Mouse (Mus musculus): ENCODE measurements at regions not wholly inside any gene's neighbourhood (a gene's known extent, or its start where the extent isn't known, plus 50 kb on each side); places are given as distances from the start of the nearest gene placed in this dataset.
"Not testable (repeated sequence)": the region's sequence is repeated elsewhere in the genome, so short reads cannot be mapped to it uniquely, and the experiment has no call there.

DNA sequence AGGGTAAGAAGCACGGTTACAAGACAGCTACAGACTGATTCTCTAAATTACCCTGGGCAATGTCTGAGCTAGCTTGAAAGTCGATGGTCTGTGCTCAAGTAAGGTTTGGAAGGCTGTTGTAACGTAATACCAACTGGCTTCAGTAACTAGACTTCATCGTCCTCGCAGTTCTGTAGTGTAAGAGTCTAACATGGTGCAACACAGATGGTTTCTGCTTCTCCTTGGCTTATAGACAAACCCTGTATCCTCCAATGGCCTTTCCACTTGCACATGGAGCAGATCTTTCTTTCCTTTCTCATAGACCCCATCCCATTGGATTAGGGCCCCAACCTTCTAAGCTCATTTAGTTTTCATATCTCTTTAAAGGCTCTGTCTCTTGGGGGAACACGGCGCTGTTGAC is 160.7 kb downstream of the Enc1 start:
- in situ Hi-C loops (cut with MboI, MseI) = no loop called here

- in situ Hi-C loops (cut with MboI, MseI) = no loop called here
These were observed 157.1 kb downstream of the Enc1 start for GRCm38 (mm10) chr13:97398041-97398440.

DNA sequence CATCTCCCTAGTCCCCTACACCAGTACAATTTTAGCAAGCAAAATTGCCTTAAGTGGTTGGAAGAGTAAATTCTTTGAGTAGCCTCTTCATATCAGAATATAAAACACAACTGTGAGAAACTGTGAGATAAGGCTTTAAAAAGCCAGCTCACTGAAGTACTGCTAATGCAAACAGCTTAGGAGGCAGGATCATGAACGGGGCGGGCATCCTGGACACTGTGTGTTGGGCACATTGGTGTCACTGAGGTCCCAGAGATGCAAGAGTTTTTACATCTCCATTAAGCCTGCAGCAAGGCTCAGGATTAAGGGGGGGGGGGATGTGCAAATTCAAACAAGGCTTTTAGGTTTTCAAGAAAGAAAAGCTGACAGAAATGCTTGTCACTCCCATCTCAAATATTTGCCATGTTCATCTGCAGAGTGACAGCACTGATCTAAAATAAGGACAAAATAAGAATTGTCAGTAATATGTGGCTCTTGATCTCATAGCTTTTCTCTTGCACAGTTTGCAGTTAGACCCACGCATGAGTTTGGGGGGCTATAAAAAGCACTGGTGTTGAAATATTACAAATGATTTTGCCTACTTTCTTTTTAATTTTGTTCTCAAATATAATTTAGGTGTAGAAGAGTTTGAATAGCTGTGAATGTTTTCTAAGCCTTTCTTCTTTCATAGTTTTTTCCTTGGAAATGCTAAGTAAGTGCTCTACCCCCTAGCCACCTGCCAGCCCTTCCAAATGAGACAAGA is 156.2 kb downstream of the Enc1 start:
- in situ Hi-C loops (cut with MboI, MseI) = no loop called here

- in situ Hi-C loops (cut with MboI, MseI) = not testable (repeated sequence)
These were observed 155.4 kb downstream of the Enc1 start for GRCm38 (mm10) chr13:97396286-97396685.

- in situ Hi-C loops (cut with MboI, MseI) = no loop called here
These were observed 154.0 kb downstream of the Enc1 start for GRCm38 (mm10) chr13:97394756-97395454.

DNA sequence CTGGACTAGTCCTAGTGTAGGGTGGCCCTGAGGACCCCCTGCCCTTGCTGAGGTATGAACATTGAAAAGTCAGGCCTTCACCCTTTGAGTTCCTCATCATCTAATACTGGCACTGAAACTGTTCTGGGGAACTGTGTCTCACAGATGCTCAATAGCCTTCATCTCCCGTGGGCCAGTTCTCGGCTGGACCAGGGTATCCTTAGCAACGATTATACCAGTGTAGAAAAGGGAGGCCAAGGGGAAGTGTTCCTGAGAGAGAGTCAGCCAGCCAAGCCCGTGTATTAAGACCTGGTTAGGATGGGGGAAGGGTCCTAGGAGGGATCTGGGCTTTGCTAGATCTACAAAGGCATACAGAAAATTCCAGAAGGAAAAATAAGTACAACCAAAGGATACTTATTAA is 153.2 kb downstream of the Enc1 start:
- in situ Hi-C loops (cut with MboI, MseI) = no loop called here

GRCm38 (mm10) chr13:97393456-97393855 is 152.6 kb downstream of the Enc1 start:
- in situ Hi-C loops (cut with MboI, MseI) = no loop called here

DNA sequence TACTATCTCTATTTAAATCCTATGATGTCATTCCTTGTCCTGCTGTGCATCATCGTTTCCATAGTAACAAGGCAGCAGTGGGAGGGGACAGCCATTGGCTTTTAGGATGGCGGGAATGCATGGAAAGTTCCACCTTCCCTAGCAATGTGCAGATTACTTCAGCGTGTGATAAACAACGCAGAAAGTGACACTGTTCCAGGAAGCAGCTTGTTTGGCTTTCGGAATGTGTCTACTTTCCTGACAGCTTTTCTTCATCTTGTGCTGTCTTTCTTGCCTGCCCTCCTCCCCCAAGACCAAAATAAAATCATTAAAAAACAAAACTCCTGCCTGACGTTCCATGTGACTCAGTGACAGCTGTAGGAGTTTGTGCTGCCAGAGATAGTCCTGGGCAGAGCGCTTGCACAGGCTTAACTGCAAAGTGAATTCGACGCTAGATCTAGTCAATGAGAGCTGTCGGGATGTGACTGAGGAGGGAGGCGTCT is 149.6 kb downstream of the Enc1 start:
- in situ Hi-C loops (cut with MboI, MseI) = no loop called here

DNA sequence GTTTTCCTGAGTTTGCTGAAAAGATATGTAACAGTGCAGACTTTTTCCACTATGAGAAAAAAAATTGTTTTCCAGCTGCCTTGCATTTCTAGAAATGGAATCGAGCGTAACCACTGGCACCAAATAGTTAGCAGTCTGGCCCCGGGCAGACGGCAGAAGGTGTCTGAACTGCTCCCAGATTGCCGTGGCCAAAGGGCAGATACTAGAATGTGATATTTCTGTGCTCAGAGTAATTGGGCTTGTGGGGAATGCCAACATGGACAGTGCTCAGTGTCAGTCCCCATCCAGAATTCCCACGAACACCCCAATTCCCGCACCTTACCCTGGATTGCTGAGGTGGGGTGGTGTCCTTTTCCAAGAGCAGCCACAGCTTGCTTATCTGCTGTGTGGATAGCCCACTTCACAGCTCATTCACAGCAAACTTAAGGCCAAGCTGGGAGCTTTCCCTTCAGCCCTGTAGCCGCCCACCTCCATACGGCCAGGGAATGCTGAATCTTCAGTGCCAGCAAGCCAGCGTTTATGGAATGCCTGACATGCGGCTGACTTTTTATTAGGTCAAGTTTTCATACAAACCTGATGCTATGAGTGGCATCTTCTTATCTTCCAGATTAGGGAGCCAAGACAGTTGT is 148.1 kb downstream of the Enc1 start:
- in situ Hi-C loops (cut with MboI, MseI) = no loop called here

DNA sequence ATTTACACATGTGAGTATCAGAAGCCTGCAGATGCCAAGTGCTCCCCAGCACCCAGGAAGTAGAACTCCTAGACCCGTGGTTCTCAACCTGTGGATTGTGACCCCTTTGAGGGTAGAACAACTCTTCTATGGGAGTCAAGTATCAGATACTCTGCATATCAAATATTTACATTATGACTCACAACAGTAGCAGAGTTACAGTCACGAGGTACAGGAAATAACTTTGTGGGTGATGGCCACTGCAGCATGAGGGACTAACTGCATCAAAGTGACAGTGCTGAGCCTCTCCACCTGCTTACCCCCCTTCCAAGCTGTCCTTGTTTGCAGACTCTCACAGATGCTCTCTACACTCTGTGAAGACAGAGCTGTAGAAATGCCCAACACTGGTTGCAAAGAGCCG is 145.6 kb downstream of the Enc1 start:
- in situ Hi-C loops (cut with MboI, MseI) = no loop called here

GRCm38 (mm10) chr13:97385531-97385930 is 144.6 kb downstream of the Enc1 start:
- in situ Hi-C loops (cut with MboI, MseI) = no loop called here

DNA sequence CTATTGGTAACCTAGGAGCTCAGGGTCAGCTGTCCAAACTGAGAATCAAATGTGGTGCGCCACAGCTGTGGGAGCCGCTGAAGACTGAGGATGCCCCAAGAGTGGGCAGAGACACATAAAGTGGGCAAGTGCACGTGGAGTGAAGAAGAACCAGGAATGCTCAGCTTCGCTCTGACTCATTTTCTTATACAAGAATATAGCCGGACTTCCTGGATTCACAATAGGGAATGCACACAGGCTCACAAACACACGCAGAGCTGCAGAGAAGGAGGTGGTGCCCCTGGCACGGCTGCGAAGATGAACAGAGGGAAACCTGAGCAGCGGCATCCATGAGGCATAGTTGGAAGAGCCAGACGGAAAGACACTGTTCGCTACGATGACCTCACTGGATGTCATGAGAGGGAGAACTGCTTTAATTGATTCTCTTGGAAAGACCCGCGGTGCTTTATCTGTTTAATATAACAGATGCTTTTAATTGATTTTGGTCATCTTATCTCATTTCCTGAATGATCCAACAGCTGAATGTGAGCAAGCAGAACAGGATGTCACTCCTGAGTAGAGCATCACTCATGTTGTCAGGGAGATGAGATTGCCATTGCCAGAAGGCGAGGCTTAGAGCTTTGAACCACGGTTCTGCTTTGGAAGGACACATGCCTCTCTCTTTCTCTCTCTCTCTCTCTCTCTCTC is 143.3 kb downstream of the Enc1 start:
- in situ Hi-C loops (cut with MboI, MseI) = no loop called here

GRCm38 (mm10) chr13:97383351-97383750 is 142.4 kb downstream of the Enc1 start:
- in situ Hi-C loops (cut with MboI, MseI) = no loop called here

GRCm38 (mm10) chr13:97380366-97380765 is 139.5 kb downstream of the Enc1 start:
- in situ Hi-C loops (cut with MboI, MseI) = no loop called here

GRCm38 (mm10) chr13:97376232-97376523 is 135.3 kb downstream of the Enc1 start:
- in situ Hi-C loops (cut with MboI, MseI) = no loop called here

DNA sequence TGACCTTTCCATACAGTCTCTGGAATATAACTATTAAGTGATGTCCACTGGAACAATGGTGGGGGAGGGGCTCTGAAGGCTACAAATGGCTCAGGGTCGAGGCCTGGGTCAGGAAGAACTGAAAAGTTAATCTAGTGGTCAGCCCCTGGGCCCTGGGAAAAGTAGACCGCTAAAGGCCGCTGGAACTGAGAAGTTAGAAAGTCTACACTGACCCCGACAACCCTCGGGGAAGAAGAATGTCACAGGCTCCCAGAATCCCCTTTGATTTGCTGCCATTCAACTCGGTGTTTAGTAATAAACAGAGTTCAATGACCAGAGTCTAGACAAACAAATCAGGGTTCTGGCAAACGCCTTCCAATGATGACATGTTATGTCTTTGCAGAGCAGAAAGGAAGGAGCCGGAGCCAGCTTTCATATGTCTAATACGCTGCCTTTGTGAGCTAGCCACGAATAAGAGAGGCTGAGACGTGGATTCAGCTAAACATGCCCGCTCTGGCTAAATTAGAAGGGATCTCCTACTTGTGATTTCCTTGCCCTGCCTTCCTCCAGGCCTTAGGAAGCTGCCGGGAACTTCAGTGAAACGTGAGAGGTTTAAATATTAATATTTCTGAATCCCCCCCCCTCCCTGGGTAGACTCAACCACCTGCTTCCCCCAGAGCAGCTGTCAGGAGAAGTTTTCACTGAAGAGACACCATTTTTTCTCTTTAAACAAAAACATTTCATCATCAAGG is 134.8 kb downstream of the Enc1 start:
- in situ Hi-C loops (cut with MboI, MseI) = no loop called here

DNA sequence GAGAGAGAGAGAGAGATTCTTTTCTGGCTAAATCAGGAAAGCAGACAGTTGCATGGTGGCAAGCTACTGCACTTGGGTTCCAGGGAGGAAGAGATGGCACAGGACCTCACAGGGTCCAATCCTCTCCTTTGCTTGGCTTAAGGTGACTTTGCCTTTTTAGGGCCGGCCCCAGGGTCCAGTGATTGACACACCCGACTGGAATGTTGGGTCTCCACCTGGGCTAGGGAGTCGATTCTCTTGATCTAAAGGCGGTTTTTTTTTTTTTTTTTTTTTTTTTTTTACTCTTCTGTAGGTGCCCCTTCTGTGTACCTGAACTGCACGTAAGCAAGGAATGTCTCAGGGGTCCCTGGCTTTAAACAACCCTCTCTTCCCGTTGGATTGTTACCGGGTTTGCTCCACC is 131.4 kb downstream of the Enc1 start:
- in situ Hi-C loops (cut with MboI, MseI) = no loop called here

DNA sequence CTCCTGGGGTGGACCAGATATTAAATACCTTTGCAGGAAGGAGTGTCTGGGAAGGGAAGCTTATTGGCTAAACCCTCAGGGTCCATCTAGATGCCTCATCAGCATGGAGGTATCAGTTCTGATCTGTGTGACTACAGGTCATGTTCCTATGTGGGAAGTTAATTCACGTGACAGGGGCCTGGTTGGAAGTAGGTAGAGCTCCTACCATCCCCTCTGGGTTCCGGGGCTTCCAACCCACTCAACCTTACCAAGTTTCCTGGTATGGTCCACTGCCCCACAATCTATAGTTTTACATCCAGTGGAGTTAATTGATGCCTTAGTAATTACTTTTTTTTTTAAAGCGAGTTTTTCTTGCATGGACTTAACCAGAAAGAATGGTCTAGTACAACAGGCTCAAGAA is 130.3 kb downstream of the Enc1 start:
- in situ Hi-C loops (cut with MboI, MseI) = no loop called here

DNA sequence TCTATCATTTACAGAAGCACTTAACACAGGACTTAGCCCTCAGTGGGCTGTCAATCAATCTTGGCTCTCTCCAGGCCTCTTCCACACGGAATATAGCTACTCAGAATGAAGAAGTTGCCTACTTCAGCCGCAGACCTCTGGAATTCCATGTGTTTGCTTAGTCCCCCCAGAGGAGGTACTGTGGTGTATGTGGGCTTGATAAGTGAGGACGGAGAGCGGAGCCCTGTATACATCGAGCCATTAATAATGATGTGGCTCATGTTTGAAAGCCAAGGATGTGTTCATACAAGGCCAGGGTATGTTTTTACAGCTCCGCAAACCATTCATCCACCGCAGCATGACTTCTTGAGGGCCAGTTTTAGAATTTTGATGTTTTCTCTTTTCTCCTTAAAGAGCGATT is 125.8 kb downstream of the Enc1 start:
- in situ Hi-C loops (cut with MboI, MseI) = no loop called here

- in situ Hi-C loops (cut with MboI, MseI) = no loop called here
These were observed 124.8 kb downstream of the Enc1 start for GRCm38 (mm10) chr13:97365557-97366244.

GRCm38 (mm10) chr13:97365004-97365403 is 124.1 kb downstream of the Enc1 start:
- in situ Hi-C loops (cut with MboI, MseI) = no loop called here

Data from T-helper 17 cell (primary cell).